Mouse (Mus musculus) small intestine, adult 2 months (tissue): Measurements from ENCODE around the gene Tdp2. TPM values are rescaled to one million over a fixed set of nuclear protein-coding genes. Genes with fewer than 3 reads are reported as not detected.

Experiments used
- H3K27ac ChIP-seq: fragments of 200-500 bp; 2 replicates; pipeline ENCODE4 v1.5.1; 2012; ENCODE audit warnings: low read depth, low read length, control low read depth, inconsistent platforms; ENCODE audit not compliant: insufficient read depth
- H3K27me3 ChIP-seq: fragments of 200-500 bp; 2 replicates; pipeline ENCODE4 v1.6.1; 2012; ENCODE audit warnings: mild to moderate bottlenecking, moderate library complexity, low read length, inconsistent platforms; ENCODE audit not compliant: control insufficient read depth, insufficient read depth
- H3K36me3 ChIP-seq: fragments of 200-500 bp; 2 replicates; pipeline ENCODE4 v1.6.1; 2012; ENCODE audit warnings: mild to moderate bottlenecking, low read length, control low read depth, inconsistent platforms; ENCODE audit not compliant: control insufficient read depth, insufficient read depth
- H3K4me1 ChIP-seq: fragments of 200-500 bp; 2 replicates; pipeline ENCODE4 v1.6.1; 2012; ENCODE audit warnings: low read length, inconsistent platforms, mixed read lengths; ENCODE audit not compliant: control insufficient read depth, insufficient read depth, insufficient read length
- H3K4me3 ChIP-seq: fragments of 200-500 bp; 2 replicates; pipeline ENCODE4 v1.5.1; 2012; ENCODE audit warnings: low read depth, mild to moderate bottlenecking, control low read depth, inconsistent platforms, low read length, moderate library complexity
- CTCF ChIP-seq: fragments of 200-500 bp; IDR thresholded peaks from 2 replicates; pipeline ENCODE4 v1.5.1; 2012; ENCODE audit warnings: low read depth, mild to moderate bottlenecking, control low read depth, inconsistent platforms, low read length, moderate library complexity, mixed read lengths; ENCODE audit not compliant: insufficient replicate concordance, insufficient read length; ENCODE audit errors: extremely low read depth
- POLR2A ChIP-seq: fragments of 200-500 bp; IDR thresholded peaks from 2 replicates; pipeline ENCODE4 v1.6.1; 2012; ENCODE audit warnings: low read depth, mild to moderate bottlenecking, control low read depth, inconsistent platforms, low read length, moderate library complexity
- WGBS: fragments of 180-500 bp; shearing (Covaris S2); methylation state at CpG from one replicate; pipeline ENCODE4 v1.1.7; 2018; 5-methylcytosine and 5-hydroxymethylcytosine counted together
- polyA plus RNA-seq: library from polyadenylated mRNA; depleted of rRNA; stranded (reverse); fragments of >200 nt; gene quantifications from 2 replicates; pipeline ENCODE4 v1.2.3, GENCODE M21; 2012

Gene Tdp2
- polyA plus RNA-seq, 1 experiment = 27.5 TPM

DNA sequence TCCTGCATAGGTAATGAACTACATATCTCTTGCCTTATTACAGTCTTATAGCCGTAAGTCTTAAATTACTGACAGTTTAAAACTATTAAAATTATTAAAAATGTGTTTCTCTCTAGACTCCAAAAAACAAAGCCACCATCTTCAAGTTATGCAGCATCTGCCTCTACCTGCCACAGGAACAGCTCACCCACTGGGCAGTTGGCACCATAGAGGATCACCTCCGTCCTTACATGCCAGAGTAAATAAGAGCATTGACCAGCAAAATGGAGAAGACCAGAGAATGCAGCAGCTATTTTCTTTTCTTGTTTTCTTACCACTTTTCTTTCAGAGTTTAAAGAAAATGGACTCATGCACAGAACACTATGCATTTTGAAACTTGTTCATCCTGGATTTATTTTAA lies 19.0 kb upstream of the Tdp2 start:
- TF ChIP-seq CTCF (no peak), POLR2A (no peak)
- no peak overlapping the region for H3K27ac ChIP-seq
- H3K27me3 ChIP-seq = no peaks in the 10 kb centered on the region
- 91% methylated on average over 2 of the region's 2 CpGs for WGBS
- no peaks in the 10 kb centered on the region for H3K4me1 ChIP-seq
- peaks cover 52% of the 10 kb centered on the region for H3K36me3 ChIP-seq
- H3K4me3 ChIP-seq = no peak overlapping the region

DNA sequence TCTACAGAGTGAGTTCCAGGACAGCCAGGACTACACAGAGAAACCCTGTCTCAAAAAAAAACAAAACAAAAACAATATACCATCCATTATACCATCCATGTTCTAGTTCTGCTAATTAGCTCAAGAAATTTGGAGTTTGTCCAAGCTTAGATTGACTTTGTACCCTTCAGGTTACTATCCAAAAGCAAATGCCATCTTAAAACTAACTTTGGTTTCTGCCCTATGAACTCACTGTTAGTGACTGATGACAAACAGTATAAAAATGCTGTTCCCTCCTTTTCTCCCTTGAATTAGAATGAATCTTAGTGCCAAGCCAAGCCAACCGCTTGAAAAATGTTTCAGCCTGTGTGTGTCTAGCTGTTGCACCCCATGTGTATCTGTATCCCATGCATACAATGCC lies 16.9 kb upstream of the Tdp2 start:
- Histone ChIP-seq H3K4me1 (peaks cover under 1% of the 10 kb centered on the region; the same call in 1 of the 2 replicates), H3K4me3 (no peak overlapping the region), H3K27ac (no peak overlapping the region), H3K27me3 (no peaks in the 10 kb centered on the region), H3K36me3 (peaks cover 41% of the 10 kb centered on the region)
- no peak for TF ChIP-seq POLR2A
- TF ChIP-seq CTCF = no peak
- WGBS = 70% methylated on average over 1 of the region's 1 CpGs

DNA sequence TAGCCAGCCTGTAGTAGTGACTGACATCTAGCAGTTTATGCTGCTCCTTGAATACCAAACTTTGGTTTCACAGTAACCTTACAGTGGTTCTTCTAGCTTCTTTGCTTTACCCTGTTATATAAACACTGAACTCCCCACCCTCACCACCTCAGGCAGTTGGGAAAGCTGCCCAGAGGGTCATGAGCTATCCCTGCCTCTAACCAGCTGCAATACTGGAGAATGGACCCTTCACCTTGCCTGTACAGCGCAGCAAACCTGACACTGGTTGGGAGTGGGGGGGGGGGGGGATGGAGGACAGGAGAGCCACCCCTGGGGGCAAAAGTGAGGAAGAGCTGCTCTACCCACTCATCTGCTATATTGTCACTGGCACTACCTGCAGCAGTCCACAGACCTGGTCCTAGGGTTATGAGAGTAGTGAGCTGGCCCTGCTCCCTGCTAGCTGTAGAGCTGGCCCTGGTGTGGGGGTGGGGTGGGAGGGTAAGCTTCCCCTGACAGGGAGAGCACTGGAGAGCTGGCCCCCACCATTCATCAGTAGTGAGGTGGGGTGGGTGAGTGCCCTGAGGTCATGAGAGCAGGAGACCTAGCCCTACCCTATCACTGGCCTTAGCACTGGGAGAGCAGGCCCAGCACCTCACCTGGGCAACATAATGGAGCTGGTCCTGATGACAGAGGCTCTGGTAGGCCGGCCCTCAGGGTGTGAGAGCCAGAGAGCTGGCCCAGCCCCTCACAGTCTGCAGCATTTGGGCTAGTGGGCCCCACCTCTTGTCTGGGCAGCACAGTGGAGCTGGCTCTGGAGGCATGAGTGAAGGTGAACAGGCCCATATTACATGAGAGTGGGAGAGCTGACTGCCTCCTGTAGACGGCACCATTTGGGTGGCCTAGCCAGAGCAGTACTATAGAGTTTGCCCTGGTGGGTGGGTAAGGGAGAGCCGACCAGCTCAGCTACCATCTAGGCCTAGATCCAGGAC lies 15.1 kb upstream of the Tdp2 start:
- TF ChIP-seq POLR2A = no peak
- no peak for TF ChIP-seq CTCF
- Histone ChIP-seq H3K4me3 (no peak overlapping the region), H3K36me3 (peaks cover 32% of the 10 kb centered on the region), H3K4me1 (peaks cover 2% of the 10 kb centered on the region; the same call in 1 of the 2 replicates), H3K27me3 (no peaks in the 10 kb centered on the region), H3K27ac (no peak overlapping the region)
- 62% methylated on average over 4 of the region's 4 CpGs for WGBS

DNA sequence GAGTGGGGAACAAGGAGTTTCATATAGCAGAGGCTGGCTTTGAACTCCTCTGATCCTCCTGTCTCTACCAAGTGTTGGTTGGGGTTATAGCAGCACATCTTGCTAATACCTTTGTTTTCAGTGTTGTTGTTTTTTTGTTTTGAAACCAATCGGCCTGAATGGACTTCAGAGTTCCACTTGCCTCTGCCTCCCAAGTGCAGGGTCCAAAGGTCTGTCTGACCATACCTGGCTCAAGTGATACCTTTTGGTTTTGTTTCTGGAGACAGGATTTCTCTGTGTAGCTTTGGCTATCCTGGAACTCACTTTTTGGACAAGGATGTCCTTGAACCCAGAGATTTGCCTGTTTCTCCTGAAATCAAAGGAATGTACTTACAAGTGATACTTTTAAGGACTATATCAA lies 11.5 kb upstream of the Tdp2 start:
- H3K4me1 ChIP-seq = peaks cover 2% of the 10 kb centered on the region; the same call in 1 of the 2 replicates
- 52% methylated on average over 1 of the region's 1 CpGs for WGBS
- H3K36me3 ChIP-seq = peaks cover 14% of the 10 kb centered on the region
- no peaks in the 10 kb centered on the region for H3K27me3 ChIP-seq
- no peak overlapping the region for H3K4me3 ChIP-seq
- H3K27ac ChIP-seq = no peak overlapping the region
- TF ChIP-seq POLR2A (no peak), CTCF (no peak)

DNA sequence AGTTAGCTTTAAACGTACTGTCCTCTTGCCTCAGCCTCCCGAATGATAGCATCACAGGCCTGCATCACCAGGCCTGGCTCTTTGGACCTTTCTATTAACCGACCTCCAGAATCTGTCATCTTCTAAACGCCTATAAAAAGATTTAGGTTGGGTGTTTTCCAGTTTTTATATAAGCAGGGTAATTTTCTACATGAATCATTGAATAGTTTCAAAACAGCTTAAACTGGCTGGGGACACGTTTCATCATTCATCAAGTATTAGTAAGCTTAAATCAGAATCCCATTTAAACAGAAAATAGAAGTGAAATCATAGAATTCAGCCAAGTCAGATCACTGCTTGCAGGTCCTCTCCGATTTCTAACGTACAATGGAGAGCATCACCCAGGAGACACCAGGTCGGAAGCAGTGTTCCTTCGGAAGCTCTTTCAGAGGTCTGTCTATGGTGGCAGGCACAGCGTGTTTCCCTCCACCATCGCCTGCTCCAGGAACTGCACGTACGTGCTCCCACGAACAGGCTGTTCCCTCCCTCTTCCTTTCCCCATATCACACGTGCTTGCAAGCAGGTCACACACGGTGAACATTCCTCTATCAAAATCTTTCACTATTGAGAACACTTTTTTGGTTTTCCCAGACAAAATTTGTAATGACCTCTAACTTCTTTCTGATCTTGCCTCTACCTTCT lies 8.7 kb upstream of the Tdp2 start:
- 87% methylated on average over 16 of the region's 16 CpGs for WGBS
- no peaks in the 10 kb centered on the region for H3K27me3 ChIP-seq
- TF ChIP-seq CTCF = no peak
- no peak for TF ChIP-seq POLR2A
- H3K27ac ChIP-seq = no peak overlapping the region
- peaks cover 2% of the 10 kb centered on the region; the same call in 1 of the 2 replicates for H3K4me1 ChIP-seq
- H3K36me3 ChIP-seq = peaks cover 14% of the 10 kb centered on the region
- H3K4me3 ChIP-seq = no peak overlapping the region

DNA sequence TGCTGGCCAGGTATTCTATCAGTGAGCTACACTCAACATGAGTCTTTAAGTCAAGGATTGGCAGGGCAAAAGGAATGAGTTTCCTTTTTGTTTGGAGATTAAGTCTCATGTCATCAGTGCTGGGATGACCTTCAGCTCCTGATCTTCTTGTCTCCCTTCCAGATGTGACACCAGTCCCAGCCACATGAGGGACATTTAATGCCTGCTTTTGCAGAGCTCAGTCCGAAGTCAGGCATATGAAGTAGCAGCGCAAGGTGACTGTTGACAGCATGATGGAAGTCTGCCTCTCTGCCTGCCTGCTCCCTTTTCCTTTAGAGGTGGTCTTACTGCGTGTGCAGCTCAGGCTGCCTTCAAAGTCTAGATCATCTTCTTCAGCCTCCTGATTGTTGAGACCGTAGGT lies 6.8 kb upstream of the Tdp2 start:
- 93% methylated on average over 4 of the region's 4 CpGs for WGBS
- no peak for TF ChIP-seq CTCF
- no peak for TF ChIP-seq POLR2A
- H3K4me1 ChIP-seq = peaks cover 2% of the 10 kb centered on the region; the same call in 1 of the 2 replicates
- no peaks in the 10 kb centered on the region for H3K27me3 ChIP-seq
- H3K27ac ChIP-seq = no peak overlapping the region
- H3K4me3 ChIP-seq = no peak overlapping the region
- H3K36me3 ChIP-seq = peaks cover 12% of the 10 kb centered on the region

DNA sequence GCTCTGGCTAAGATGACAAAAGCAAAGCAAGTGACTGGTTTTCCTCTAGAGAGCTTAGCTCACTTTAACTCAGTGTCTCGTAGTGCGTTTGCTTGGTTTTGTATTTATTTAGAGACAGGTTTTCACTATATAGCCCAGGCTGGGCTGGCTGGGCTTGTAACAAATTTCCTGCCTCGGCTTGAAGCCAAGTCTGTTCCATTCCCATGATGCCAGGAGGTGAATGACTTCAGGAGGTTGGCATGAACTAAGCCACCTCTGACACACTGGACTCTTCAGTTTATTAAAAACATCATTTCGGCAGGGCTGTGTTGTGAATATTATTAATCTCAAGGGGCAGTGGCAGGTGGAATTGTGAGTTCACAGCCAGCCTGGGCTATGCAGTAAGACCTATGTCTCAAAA lies 5.9 kb upstream of the Tdp2 start:
- TF ChIP-seq CTCF (no peak), POLR2A (no peak)
- 81% methylated on average over 4 of the region's 4 CpGs for WGBS
- no peaks in the 10 kb centered on the region; the same call in 1 of the 2 replicates for H3K4me1 ChIP-seq
- no peaks in the 10 kb centered on the region for H3K27me3 ChIP-seq
- H3K27ac ChIP-seq = no peak overlapping the region
- H3K4me3 ChIP-seq = no peak overlapping the region
- H3K36me3 ChIP-seq = peaks cover 10% of the 10 kb centered on the region
